Mouse (Mus musculus): Measurements from ENCODE around the gene Fermt3. TPM values are rescaled to one million over a fixed set of nuclear protein-coding genes. Genes with fewer than 3 reads are reported as not detected.

The Fermt3 gene
- polyA plus RNA-seq, 1 experiment from 2014 or later = 10.3 TPM

DNA sequence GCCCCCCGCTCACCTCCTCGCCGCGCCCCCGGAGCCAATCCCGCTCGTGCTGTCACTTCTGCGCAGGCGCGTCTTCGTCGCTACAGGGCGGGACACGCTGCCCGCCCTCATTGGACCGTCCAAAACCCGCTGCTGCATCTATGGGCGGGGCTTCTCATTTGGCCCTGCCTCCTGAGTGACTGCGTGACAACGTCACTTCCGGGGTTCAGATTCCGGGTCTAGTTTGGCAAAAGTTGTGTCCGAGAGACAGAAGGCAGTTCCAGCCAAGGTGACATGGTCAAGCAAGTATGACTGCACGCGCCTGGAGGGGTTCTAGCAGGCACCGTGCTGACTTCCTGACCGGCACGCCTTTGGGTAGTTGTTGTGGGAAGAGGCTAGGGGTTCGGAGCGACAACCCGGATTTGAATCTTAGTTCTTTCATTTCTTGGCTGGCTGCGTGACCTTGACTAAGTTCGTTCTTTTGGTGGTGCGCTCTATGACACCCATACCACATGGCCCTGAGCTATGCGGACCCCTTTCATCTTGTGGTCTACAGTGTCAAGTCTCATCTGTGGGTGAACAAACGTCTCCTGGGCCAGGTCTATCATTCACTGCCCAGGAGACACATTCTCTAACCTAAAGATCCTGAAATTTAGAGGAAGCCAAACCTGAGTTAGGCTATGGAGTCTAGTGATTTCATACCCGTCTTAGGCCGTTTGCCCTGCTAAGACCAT lies 38.7 kb downstream of the Fermt3 start, which contains the start of gene Fkbp2:
Gene Fkbp2, minus strand, starts transcription at position 121 of the 713 bp plus-strand sequence.
- 2% methylated on average over 38 of the region's 38 CpGs for WGBS
- H3K36me3 ChIP-seq = peaks cover 63% of the 10 kb centered on the region
- peaks cover 59% of the 10 kb centered on the region for H3K4me1 ChIP-seq

DNA sequence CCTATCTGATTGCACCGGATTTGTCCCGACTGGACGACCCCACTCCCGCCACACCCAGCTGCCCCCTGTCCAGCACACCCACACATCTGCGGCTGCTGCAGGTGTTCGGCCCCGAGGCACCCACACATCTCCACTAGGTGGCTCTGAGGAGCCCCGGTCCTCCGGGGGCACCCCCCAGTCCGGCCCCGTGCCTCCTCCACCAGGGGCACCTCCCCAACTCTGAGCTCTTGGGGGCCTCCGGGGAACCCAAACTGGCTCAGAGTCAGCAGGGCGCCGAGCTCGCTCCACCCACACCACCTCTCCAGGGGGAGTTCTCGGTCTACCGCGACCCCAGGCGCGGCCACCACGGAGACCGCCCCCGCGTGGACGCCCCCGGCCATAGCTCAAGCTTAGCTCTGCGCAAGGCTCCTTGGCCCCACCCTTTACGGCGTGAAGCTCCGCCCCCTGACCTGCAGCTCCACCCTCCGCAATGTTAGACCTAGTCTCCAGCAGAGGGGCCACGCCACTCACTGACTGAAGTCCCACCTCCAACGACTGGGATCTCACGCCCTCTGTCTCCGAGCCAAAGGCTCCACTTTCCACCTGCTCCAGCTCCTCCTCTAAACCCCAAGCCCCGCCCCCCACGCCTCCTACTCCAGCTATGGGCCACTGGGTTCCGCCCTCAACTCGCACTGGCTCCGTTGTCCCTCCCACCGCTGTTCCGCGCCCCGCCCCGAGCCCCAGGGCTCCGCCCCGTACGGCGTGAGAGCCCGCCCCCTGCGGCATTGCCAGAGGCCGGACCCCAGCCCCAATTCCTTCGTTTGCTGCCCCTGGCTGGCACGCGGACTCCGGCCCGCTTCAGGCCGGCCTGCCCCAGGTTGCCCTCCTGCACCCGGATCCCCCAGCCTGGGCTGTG lies 39.5 kb downstream of the Fermt3 start:
- Histone ChIP-seq H3K36me3 (peaks cover 55% of the 10 kb centered on the region), H3K4me1 (peaks cover 55% of the 10 kb centered on the region), H3K9me3 (replicated peaks) (no peaks in the 10 kb centered on the region), H3K4me3 (peak overlapping the region; percentile 66), H3K27ac (replicated peaks) (peak overlapping the region; percentile 97), H3K27me3 (ENCODE audit: low read depth, poor library complexity, severe bottlenecking) (no peaks in the 10 kb centered on the region)
- DNase-seq (ENCODE audit: low spot score) = peak; percentile 100
- WGBS = under 1% methylated on average over 59 of the region's 59 CpGs

More for the DNA sequence above, 38.7 kb downstream of the Fermt3 start, which contains the start of gene Fkbp2:
- Histone ChIP-seq H3K4me3 (peak within 1 kb of the TSS; percentile 66), H3K9me3 (replicated peaks) (no peaks in the 10 kb centered on the region), H3K27ac (replicated peaks) (peak within 1 kb of the TSS; percentile 97), H3K27me3 (ENCODE audit: low read depth, poor library complexity, severe bottlenecking) (no peaks in the 10 kb centered on the region)
- peak; percentile 99 for DNase-seq (ENCODE audit: low spot score)

DNA sequence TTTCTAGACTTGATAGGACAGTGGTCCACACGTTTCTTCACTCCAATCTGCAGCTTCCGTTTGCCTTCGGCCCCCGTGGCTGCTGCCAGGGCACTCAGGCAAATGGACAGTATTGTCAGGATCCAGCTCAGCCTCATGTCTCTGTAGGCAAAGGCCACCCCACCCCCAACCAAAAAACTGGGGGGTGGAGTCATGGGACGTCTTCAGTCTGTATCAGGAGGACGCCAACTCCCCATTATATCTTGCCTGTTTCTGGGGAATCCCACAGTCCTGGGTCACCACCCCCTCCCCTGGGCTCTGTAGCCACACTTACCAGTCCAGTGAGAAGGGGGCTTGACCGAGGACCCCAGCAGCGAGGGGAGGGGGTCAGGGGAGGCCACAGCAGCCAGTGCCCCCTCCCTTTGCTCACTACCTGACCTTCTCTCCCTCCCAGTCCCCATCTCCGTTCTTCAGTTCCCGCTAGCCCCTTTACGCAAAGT lies 40.2 kb downstream of the Fermt3 start:
- 15% methylated on average over 11 of the region's 11 CpGs for WGBS
- Histone ChIP-seq H3K4me1 (peaks cover 59% of the 10 kb centered on the region), H3K27me3 (ENCODE audit: low read depth, poor library complexity, severe bottlenecking) (no peaks in the 10 kb centered on the region), H3K4me3 (peak overlapping the region; percentile 66), H3K27ac (replicated peaks) (peak overlapping the region; percentile 97), H3K9me3 (replicated peaks) (no peaks in the 10 kb centered on the region), H3K36me3 (peaks cover 49% of the 10 kb centered on the region)
- DNase-seq (ENCODE audit: low spot score) = peak; percentile 30

DNA sequence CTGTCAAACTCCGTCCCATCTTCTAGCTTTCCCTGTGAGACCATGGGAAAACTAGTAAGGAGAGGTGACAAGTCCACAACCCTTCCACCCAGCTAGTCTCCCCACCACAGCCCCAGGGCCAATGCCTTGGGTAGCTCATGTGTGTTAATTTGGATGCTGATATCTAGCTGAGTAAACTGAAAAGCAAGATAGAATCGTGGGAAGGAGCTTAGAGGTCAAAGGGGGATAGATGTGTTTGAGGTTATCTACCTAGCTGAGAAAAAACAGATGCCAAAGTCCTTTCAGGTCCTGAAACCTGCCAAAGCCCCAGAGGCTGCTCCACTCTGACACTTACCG lies 40.7 kb downstream of the Fermt3 start:
- H3K27me3 ChIP-seq (ENCODE audit: low read depth, poor library complexity, severe bottlenecking) = no peaks in the 10 kb centered on the region
- 64% methylated on average over 3 of the region's 3 CpGs for WGBS
- peaks cover 63% of the 10 kb centered on the region for H3K4me1 ChIP-seq
- no peaks in the 10 kb centered on the region for H3K9me3 ChIP-seq (replicated peaks)
- peak overlapping the region; percentile 66 for H3K4me3 ChIP-seq
- H3K27ac ChIP-seq (replicated peaks) = peak overlapping the region; percentile 97
- DNase-seq (ENCODE audit: low spot score) = no peak
- peaks cover 45% of the 10 kb centered on the region for H3K36me3 ChIP-seq

DNA sequence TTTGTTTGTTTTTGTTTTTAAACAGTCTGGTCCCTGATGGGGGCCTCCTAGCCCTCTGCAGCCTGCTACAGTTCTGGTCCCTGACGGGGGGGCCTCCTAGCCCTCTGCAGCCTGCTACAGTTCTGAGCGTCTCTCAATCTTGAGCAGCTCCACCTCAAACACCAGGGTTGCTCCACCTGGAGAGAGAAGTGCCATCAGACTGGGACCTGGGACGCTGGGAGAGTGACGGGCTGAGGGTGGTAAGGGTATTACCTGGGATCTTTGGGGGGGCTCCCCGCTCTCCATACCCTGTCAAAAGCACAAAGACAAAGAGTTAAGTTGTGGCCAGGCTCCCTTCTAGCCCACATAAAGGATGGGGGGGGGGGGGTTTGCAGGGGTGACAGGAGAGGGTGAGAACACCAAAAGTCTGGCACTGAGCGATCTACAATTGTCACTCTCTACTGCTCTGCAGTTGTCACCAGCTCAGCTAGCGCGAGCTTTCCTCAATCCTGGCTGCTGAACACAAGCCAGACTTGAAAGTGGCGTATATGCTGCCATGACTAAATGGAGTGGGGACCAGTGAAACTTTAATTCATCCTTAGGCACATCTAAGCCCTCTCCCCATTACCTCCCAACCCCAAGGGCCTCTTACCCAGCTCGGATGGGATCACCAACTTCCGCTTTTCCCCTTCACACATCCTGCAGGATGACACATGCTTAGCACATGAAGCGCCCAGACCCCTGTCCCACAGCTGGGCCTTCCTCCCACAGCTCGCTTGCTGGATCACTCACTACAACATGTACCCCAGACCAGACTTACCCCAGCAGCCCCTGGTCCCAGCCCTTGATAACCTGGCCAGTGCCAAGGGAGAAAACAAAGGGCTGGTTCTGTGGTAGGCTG lies 41.3 kb downstream of the Fermt3 start:
- WGBS = 88% methylated on average over 13 of the region's 13 CpGs
- no peak for DNase-seq (ENCODE audit: low spot score)
- Histone ChIP-seq H3K4me1 (peaks cover 66% of the 10 kb centered on the region), H3K27me3 (ENCODE audit: low read depth, poor library complexity, severe bottlenecking) (no peaks in the 10 kb centered on the region), H3K36me3 (peaks cover 40% of the 10 kb centered on the region), H3K9me3 (replicated peaks) (no peaks in the 10 kb centered on the region), H3K4me3 (peak overlapping the region; percentile 66), H3K27ac (replicated peaks) (peak overlapping the region; percentile 97)

DNA sequence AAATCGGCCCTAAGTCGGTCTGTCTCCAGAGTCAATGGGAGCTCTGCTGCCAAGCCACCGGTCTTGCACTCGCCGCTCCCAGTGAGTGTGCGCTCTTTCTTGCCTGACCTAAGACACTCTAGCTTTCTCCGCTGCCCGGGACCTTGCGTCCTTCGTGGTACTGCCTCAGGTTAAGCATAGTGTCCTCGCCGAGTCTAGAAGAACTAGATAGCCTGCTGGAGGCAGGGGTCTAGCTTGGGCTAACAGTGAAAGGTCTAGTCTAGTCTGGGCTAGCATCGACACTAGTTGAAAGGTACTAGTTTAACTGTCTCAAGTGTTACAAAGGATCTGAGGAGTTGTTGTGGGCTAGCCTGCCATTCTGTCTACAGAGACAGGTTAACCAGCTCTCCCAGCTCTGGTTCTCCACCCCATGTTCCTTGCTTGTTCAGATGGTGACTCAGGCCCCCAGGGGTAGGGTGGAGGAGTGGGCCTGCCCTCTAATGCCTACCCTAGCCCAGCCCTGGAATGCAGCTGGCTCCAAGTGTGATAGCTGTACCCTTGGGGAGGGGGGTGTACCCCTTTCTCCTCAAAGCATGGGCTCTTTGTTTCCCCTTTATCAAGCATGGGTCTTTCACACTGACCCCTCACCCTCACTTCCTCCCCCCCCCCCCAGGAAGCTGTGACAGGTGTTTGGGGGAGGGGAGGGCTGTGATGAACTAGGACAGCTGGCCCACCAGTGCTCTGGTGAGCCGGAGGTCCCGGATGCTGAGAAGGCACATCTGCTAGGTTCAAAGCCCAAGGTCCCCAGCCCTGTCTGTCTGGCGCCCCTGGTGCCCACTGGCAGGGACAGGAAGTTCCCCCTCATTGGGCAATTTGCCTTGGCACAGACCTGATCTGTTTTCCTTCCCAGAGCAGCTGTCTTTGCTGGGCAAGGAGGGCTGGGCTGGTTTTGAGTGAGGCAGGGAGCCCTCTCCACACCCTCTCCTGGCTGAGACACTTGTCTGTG lies 43.4 kb downstream of the Fermt3 start, which contains the start of gene Plcb3:
Gene Plcb3, minus strand, starts transcription at position 934 of the 985 bp plus-strand sequence.
- Histone ChIP-seq H3K4me1 (peaks cover 68% of the 10 kb centered on the region), H3K9me3 (replicated peaks) (no peaks in the 10 kb centered on the region), H3K27me3 (ENCODE audit: low read depth, poor library complexity, severe bottlenecking) (peaks cover 21% of the 10 kb centered on the region), H3K27ac (replicated peaks) (peak within 1 kb of the TSS; percentile 95), H3K36me3 (peaks cover 27% of the 10 kb centered on the region), H3K4me3 (peak within 1 kb of the TSS; percentile 95)
- 0% methylated on average over 16 of the region's 16 CpGs for WGBS
- DNase-seq (ENCODE audit: low spot score) = peak; percentile 78

DNA sequence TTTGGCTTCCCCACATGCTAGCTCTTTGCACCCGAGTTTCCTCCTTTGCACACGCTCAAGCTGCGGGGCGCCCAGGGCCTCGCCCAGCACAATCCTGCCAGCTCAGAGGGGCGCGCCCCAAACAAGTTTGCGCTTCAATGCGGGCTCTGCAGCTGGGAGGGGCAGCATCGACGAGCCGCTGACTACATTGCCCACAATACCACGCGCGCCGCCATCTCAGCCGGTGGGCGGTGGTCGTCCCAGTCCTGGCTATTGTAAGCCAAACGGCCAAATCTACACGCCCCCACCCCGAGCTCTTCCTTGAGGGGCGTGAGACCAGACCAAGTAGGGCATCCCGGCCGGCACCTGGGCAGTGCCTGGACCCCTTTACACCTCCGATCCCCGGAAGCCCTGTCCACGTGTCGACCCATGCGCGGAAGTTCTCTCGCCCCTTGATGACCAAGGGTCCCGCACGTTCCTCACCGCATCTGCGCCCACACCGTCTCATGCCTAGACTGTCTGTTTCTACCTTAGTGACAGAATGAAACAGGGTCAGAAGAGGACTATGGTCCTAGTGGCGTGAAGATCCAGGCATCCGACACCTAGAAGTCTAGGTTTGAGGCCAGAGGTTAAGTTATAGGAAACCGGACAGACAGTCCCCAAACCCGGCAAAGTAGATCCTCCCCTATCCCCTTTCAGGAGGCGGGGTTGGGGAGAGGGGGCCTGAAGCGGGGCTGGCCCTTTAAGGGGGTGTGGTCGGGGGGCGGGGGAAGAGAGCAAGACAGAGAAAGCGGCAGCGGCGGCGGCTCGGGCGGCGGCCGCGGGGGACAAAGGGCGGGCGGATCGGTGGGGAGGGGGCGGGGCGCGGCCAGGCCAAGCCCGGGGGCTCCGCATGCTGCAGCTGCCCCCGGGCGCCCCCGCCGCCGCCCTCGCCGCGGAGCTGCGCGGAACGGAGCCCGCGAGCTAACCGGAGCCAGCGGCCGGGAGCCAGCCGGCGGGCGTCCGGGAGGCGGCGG lies 44.8 kb downstream of the Fermt3 start, which contains the start of gene Ppp1r14b:
Gene Ppp1r14b, plus strand, starts transcription at position 758 of the 995 bp plus-strand sequence.
- peak within 1 kb of the TSS; percentile 95 for H3K27ac ChIP-seq (replicated peaks)
- WGBS = under 1% methylated on average over 82 of the region's 84 CpGs
- DNase-seq (ENCODE audit: low spot score) = peak; percentile 93
- peaks cover 73% of the 10 kb centered on the region for H3K4me1 ChIP-seq
- peaks cover 27% of the 10 kb centered on the region for H3K36me3 ChIP-seq
- H3K4me3 ChIP-seq = peak within 1 kb of the TSS; percentile 95
- peaks cover 33% of the 10 kb centered on the region for H3K27me3 ChIP-seq (ENCODE audit: low read depth, poor library complexity, severe bottlenecking)
- no peaks in the 10 kb centered on the region for H3K9me3 ChIP-seq (replicated peaks)

DNA sequence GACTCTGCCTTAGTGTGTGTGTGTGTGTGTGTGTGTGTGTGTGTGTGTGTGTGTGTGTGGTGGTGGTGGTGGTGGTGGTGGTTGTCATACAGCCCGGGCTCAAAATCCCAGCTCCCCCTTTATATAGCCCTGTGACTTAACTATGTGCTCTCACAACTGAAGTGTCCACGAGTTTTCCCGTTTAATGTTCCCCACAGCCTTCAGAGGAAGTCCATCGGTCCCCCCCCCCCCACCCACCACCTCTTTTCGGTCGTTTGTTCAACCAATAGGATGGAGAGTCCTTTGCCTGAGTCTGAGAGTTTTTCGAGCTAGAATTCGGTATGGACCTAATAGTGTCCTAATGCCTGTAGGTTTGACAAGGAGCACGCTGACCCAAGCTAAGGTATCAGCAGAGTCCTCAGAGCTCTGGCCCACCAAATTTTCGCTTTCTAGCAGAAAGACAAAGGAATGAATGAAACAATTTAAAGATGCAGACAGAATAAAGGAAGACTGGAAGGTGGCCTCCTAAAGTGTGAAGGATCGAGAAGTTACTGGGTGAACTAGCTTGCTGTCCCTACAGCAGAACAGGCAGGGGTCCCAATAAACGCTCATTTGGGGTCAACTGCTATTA lies 45.6 kb downstream of the Fermt3 start:
- Histone ChIP-seq H3K36me3 (peaks cover 25% of the 10 kb centered on the region), H3K27me3 (ENCODE audit: low read depth, poor library complexity, severe bottlenecking) (peaks cover 42% of the 10 kb centered on the region), H3K27ac (replicated peaks) (peak overlapping the region; percentile 95), H3K4me3 (peak overlapping the region; percentile 95), H3K9me3 (replicated peaks) (no peaks in the 10 kb centered on the region), H3K4me1 (peaks cover 73% of the 10 kb centered on the region)
- WGBS = 36% methylated on average over 12 of the region's 12 CpGs
- DNase-seq (ENCODE audit: low spot score) = no peak

DNA sequence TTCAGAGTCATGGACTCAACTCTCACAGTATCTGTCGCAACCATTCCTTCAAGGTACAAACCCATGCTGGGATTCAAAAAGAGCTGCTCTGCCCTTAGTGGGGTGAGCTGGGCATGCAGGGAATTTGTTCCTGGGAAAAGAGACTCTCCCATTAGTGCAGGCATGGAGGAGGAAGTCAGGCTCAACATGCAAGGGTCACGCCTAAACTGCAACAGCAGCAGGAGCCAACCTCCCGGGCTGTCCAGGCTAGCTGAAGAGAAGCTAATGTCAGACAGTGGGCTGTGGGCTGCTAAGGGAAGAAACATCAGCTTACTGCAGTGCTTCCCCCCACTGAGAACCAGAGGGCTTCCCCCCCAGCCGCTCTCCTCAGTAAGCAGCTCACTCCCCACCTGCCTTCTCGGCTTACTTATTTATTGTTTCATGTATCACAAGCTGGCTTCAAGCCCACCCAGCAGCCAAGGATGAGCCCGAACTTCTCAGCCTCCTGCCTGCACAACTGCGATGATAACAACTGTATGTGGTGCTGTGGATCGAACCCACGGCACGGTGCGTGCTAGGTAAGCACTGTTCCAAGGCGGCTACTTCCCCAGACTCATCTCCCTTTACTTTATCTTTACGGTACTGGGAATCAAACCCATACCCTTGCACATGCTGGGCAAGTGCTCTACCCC lies 46.9 kb downstream of the Fermt3 start:
- Histone ChIP-seq H3K27ac (replicated peaks) (no peak overlapping the region), H3K4me3 (0 out of 2 replicates have a peak overlapping the region, but pooled peaks have one; percentile 9), H3K4me1 (peaks cover 69% of the 10 kb centered on the region), H3K27me3 (ENCODE audit: low read depth, poor library complexity, severe bottlenecking) (peaks cover 55% of the 10 kb centered on the region), H3K36me3 (peaks cover 12% of the 10 kb centered on the region), H3K9me3 (replicated peaks) (no peaks in the 10 kb centered on the region)
- WGBS = 80% methylated on average over 13 of the region's 13 CpGs
- DNase-seq (ENCODE audit: low spot score) = no peak
